ENCODE assay signal across 8 mouse cellular contexts in genomic region chr2:143546412-143547211, GRCm38 (mm10). TPM values are rescaled to one million over a fixed set of nuclear protein-coding genes. Genes with fewer than 3 reads are reported as not detected.
DNase-seq lines count a peak whose midpoint lies in the region; ATAC-seq lines count a peak whose summit lies in the region.

No protein-coding gene starts in this region.

- peaks cover 26% of the 10 kb centered on the region for H3K4me1 ChIP-seq in forebrain, embryonic 10.5 days
- no peaks in the 10 kb centered on the region; the same call in 1 of the 2 replicates for H3K4me1 ChIP-seq in neural tube, embryonic 11.5 days (ENCODE audit: control insufficient read depth, insufficient read depth, low read length)

- H3K9me3 ChIP-seq in forebrain, embryonic 10.5 days = no peaks in the 10 kb centered on the region
- no peaks in the 10 kb centered on the region for H3K9me3 ChIP-seq in neural tube, embryonic 11.5 days (ENCODE audit: control insufficient read depth, low read length)

- no peaks in the 10 kb centered on the region for H3K36me3 ChIP-seq in forebrain, embryonic 10.5 days (replicated peaks)
- H3K36me3 ChIP-seq in neural tube, embryonic 11.5 days (ENCODE audit: control insufficient read depth, insufficient read depth, low read length) = no peaks in the 10 kb centered on the region

- DNase-seq in layer of hippocampus, adult 11-12 months (ENCODE audit: low spot score) = peak; percentile 25
- no peak for DNase-seq in layer of hippocampus, adult 9-10 months (ENCODE audit: low spot score)
- peak; percentile 51 for DNase-seq in brain, adult 2 months (ENCODE audit: low read depth, low spot score)
- peak; percentile 51 for DNase-seq in forebrain, embryonic 10.5 days (ENCODE audit: extremely low spot score, low spot score)
- peak; percentile 20 to 27 for DNase-seq in layer of hippocampus, adult 8-10 months (ENCODE audit: low spot score in 2 of 2)
- DNase-seq in neural tube, embryonic 11.5 days (ENCODE audit: low spot score) = peak; percentile 62
- no peak for DNase-seq in gastrocnemius, adult 18-20 months (ENCODE audit: low spot score)

- H3K27me3 ChIP-seq in forebrain, embryonic 10.5 days (ENCODE audit: poor library complexity, severe bottlenecking) = peaks cover 55% of the 10 kb centered on the region
- peaks cover 25% of the 10 kb centered on the region for H3K27me3 ChIP-seq in neural tube, embryonic 11.5 days (ENCODE audit: control insufficient read depth, insufficient read depth, low read length)

- peak overlapping the region; percentile 61 for H3K9ac ChIP-seq in neural tube, embryonic 11.5 days (ENCODE audit: low read length)

- H3K4me2 ChIP-seq in neural tube, embryonic 11.5 days (ENCODE audit: low read depth) = peak overlapping the region; percentile 73

- no peak for ATAC-seq in neural tube, embryonic 11.5 days (ENCODE audit: insufficient read depth, low FRiP score, low TSS enrichment)
- no peak; the same call in 1 of the 2 replicates for ATAC-seq in granulocyte monocyte progenitor cell, adult 5-6 weeks (replicated peaks; ENCODE audit: poor library complexity, severe bottlenecking)

- no peak overlapping the region for H3K27ac ChIP-seq in forebrain, embryonic 10.5 days
- no peak overlapping the region for H3K27ac ChIP-seq in neural tube, embryonic 11.5 days (ENCODE audit: low read depth, low read length)

- H3K4me3 ChIP-seq in forebrain, embryonic 10.5 days = peak overlapping the region; percentile 57
- peak overlapping the region; percentile 52 for H3K4me3 ChIP-seq in neural tube, embryonic 11.5 days (ENCODE audit: low read depth, low read length)

- WGBS in forebrain, embryonic 10.5 days = under 1% methylated on average over 33 of the region's 33 CpGs
- WGBS in neural tube, embryonic 11.5 days = 1% methylated on average over 33 of the region's 33 CpGs

RNA-seq across cellular contexts. Expression of gene Pcsk2, which starts 0.7 kb away (rescaled TPM):
- polyA plus RNA-seq in forebrain, embryonic 10.5 days (2016; fragmentation: Nextera tagmentation; extraction: Ambion mirVana) = 0.48 and 0.86 TPM in 2 replicates
- total RNA-seq in layer of hippocampus, adult 8-10 months (2022) = 100 to 1,000 TPM; 156 to 176 (median 170) TPM
- polyA plus RNA-seq in neural tube, embryonic 11.5 days (2014; fragmentation: Nextera tagmentation; extraction: Ambion mirVana) = 4.4 and 7.5 TPM in 2 replicates
- total RNA-seq in granulocyte monocyte progenitor cell, adult 5-6 weeks (2014; fragmentation: Nextera tagmentation) = not detected in 2 replicates
- total RNA-seq in granulocyte monocyte progenitor cell, adult 5-6 weeks (2017) = not detected in 2 replicates
- total RNA-seq in gastrocnemius, adult 18-20 months (2021) = under 1 TPM in 1 of 2 experiments, not detected in 1; 0.05 TPM

Comparison
In these comparisons a context has a peak if more than half of its experiments do, and no peak if none do; other contexts are left out.
1. DNase-seq: peak in layer of hippocampus, adult 11-12 months (single experiment), brain, adult 2 months (single experiment), forebrain, embryonic 10.5 days (single experiment), layer of hippocampus, adult 8-10 months (2 of 2) and neural tube, embryonic 11.5 days (single experiment); none in layer of hippocampus, adult 9-10 months (single experiment) and gastrocnemius, adult 18-20 months (single experiment).
2. RNA of gene Pcsk2, which starts 0.7 kb away (total RNA-seq): 156 to 176 TPM in layer of hippocampus, adult 8-10 months; 0.05 TPM in gastrocnemius, adult 18-20 months and not detected in granulocyte monocyte progenitor cell, adult 5-6 weeks; every median in the first group is over 100 times any median in the second.